7 mouse cellular contexts compared by ENCODE assay signal in the genomic region with DNA sequence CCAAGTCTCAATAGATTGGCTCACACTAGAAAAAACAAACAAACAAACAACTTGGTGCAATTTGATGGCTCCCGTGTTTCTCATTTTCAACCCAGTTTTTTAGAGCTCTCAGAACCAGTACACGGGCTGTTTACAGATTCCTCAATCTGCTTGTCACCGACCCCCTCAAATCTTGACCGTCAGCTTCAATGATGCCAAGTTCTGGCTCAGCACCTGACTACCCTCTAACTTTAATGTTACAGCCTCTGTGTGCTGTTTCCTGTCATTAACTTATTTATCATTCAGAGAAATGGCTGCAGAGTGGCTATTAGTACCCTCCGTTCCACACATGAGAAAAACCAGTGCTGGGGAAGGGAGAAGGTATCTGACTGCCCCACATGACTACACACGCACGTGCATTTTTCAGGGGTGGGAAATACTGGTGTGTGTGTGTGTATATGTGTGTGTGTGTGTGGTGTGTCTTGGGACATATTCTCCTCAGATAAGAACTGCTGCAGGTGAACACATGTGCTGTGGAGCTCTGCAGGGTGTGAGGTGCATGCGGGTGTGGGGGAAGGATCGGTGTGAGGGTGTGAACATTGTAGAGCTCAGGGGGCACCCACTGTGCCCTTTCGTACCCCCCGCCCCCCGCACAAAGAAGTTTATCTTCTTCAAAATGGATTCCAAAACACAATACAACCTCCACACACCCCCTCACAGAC.
A peak's percentile ranks its signal among the peaks of the same experiment; 100 is the strongest.
DNase-seq lines count a peak whose midpoint lies in the region; ATAC-seq and TF ChIP-seq lines count a peak whose summit lies in the region.

No protein-coding gene starts in this region.

- peak; percentile 13; the same call in 1 of the 2 replicates for TF ChIP-seq EP300 in lung, postnatal 0 days (IDR thresholded peaks at IDR 0.05)

- no peak overlapping the region for H3K9ac ChIP-seq in lung, postnatal 0 days (replicated peaks; ENCODE audit: low read depth)
- no peak overlapping the region for H3K9ac ChIP-seq in heart, embryonic 14.5 days (ENCODE audit: low read length)
- H3K9ac ChIP-seq in limb, embryonic 15.5 days, result no peak overlapping the region
- H3K9ac ChIP-seq in stomach, embryonic 15.5 days, result no peak overlapping the region

- H3K4me3 ChIP-seq in lung, postnatal 0 days (ENCODE audit: low read depth, low read length), result no peak overlapping the region
- no peak overlapping the region for H3K4me3 ChIP-seq in heart, embryonic 14.5 days (ENCODE audit: control insufficient read depth in 1 of 2, insufficient read depth in 1 of 2, low read depth in 1 of 2, low read length in 2 of 2)
- H3K4me3 ChIP-seq in limb, embryonic 15.5 days, result no peak overlapping the region
- H3K4me3 ChIP-seq in stomach, embryonic 15.5 days (replicated peaks), result no peak overlapping the region

- 0 out of 2 replicates have a peak, but pooled peaks have one; percentile 1 for ATAC-seq in lung, postnatal 0 days
- peak; percentile 10; the same call in 1 of the 2 replicates for ATAC-seq in heart, embryonic 14.5 days (ENCODE audit: insufficient number of reproducible peaks, insufficient read depth, low FRiP score, low read depth)
- no peak for ATAC-seq in limb, embryonic 15.5 days (ENCODE audit: insufficient number of reproducible peaks, low FRiP score, low TSS enrichment, low read depth)
- ATAC-seq in stomach, embryonic 15.5 days (ENCODE audit: insufficient read depth, low FRiP score, low read depth), result no peak

- peaks cover 20% of the 10 kb centered on the region; the same call in 1 of the 2 replicates for H3K4me1 ChIP-seq in lung, postnatal 0 days (ENCODE audit: insufficient read depth, low read depth, low read length)
- H3K4me1 ChIP-seq in heart, embryonic 14.5 days (ENCODE audit: control insufficient read depth in 2 of 2, insufficient read depth in 2 of 2, low read length in 2 of 2), result peaks cover 17 to 21% of the 10 kb centered on the region in 2 experiments
- H3K4me1 ChIP-seq in limb, embryonic 15.5 days, result peaks cover 35% of the 10 kb centered on the region
- peaks cover 21% of the 10 kb centered on the region for H3K4me1 ChIP-seq in stomach, embryonic 15.5 days

- DNase-seq in lung, postnatal 0 days (ENCODE audit: low spot score), result no peak
- DNase-seq in lung, postnatal 14 days, result no peak
- no peak for DNase-seq in adrenal gland, postnatal 25 days
- no peak for DNase-seq in lung, postnatal 4 days

- H3K27me3 ChIP-seq in lung, postnatal 0 days (replicated peaks; ENCODE audit: insufficient read depth, low read length), result no peaks in the 10 kb centered on the region
- no peaks in the 10 kb centered on the region for H3K27me3 ChIP-seq in heart, embryonic 14.5 days (ENCODE audit: control insufficient read depth, insufficient read depth, low read length)
- no peaks in the 10 kb centered on the region for H3K27me3 ChIP-seq in limb, embryonic 15.5 days
- no peaks in the 10 kb centered on the region for H3K27me3 ChIP-seq in stomach, embryonic 15.5 days (replicated peaks)

- no peak for TF ChIP-seq CTCF in lung, postnatal 0 days (IDR thresholded peaks at IDR 0.05)

- H3K4me2 ChIP-seq in lung, postnatal 0 days (replicated peaks; ENCODE audit: low read depth, low read length), result peak overlapping the region; percentile 25
- peak overlapping the region; percentile 17; the same call in 1 of the 2 replicates for H3K4me2 ChIP-seq in heart, embryonic 14.5 days (ENCODE audit: low read length)
- no peak overlapping the region for H3K4me2 ChIP-seq in limb, embryonic 15.5 days
- no peak overlapping the region for H3K4me2 ChIP-seq in stomach, embryonic 15.5 days

- H3K27ac ChIP-seq in lung, postnatal 0 days (ENCODE audit: low read length), result peak overlapping the region; percentile 78
- H3K27ac ChIP-seq in heart, embryonic 14.5 days (replicated peaks in 1 of 2; ENCODE audit: control insufficient read depth in 1 of 2, insufficient read depth in 1 of 2, low read depth in 2 of 2, low read length in 2 of 2), result peak overlapping the region; percentile 76 to 80
- H3K27ac ChIP-seq in limb, embryonic 15.5 days, result 0 out of 2 replicates have a peak overlapping the region, but pooled peaks have one; percentile 64
- peak overlapping the region; percentile 78 for H3K27ac ChIP-seq in stomach, embryonic 15.5 days

- H3K9me3 ChIP-seq in lung, postnatal 0 days (ENCODE audit: low read length), result no peaks in the 10 kb centered on the region
- no peaks in the 10 kb centered on the region for H3K9me3 ChIP-seq in heart, embryonic 14.5 days (ENCODE audit: control insufficient read depth, low read length)
- H3K9me3 ChIP-seq in limb, embryonic 15.5 days, result no peaks in the 10 kb centered on the region
- H3K9me3 ChIP-seq in stomach, embryonic 15.5 days, result no peaks in the 10 kb centered on the region

- WGBS in lung, postnatal 0 days, result 40% methylated on average over 12 of the region's 12 CpGs
- WGBS in heart, embryonic 14.5 days, result 64% methylated on average over 12 of the region's 12 CpGs
- WGBS in limb, embryonic 15.5 days, result 50% methylated on average over 12 of the region's 12 CpGs
- 53% methylated on average over 12 of the region's 12 CpGs for WGBS in stomach, embryonic 15.5 days

- H3K36me3 ChIP-seq in lung, postnatal 0 days (ENCODE audit: insufficient read depth, low read length), result no peaks in the 10 kb centered on the region
- H3K36me3 ChIP-seq in heart, embryonic 14.5 days (ENCODE audit: control insufficient read depth, insufficient read depth, low read length), result no peaks in the 10 kb centered on the region
- H3K36me3 ChIP-seq in limb, embryonic 15.5 days, result no peaks in the 10 kb centered on the region
- no peaks in the 10 kb centered on the region for H3K36me3 ChIP-seq in stomach, embryonic 15.5 days

Comparison
In these comparisons a context has a peak if more than half of its experiments do, and no peak if none do; other contexts are left out.
1. ATAC-seq: peak in lung, postnatal 0 days (single experiment) and heart, embryonic 14.5 days (single experiment); none in limb, embryonic 15.5 days (single experiment) and stomach, embryonic 15.5 days (single experiment).
2. H3K4me2 ChIP-seq: peak in lung, postnatal 0 days (single experiment) and heart, embryonic 14.5 days (single experiment); none in limb, embryonic 15.5 days (single experiment) and stomach, embryonic 15.5 days (single experiment).
3. Peak in every context shown above with its lines, with median percentiles within 50 percentile points of each other: H3K27ac ChIP-seq.